Mouse (Mus musculus) lung, postnatal 0 days (tissue): ENCODE results near the gene E130114P18Rik.

Experiments
- CTCF ChIP-seq: IDR thresholded peaks from 2 replicates; pipeline ENCODE4 v1.5.1; 2016; ENCODE audit warnings: antibody characterized with exemption, mild to moderate bottlenecking
- EP300 ChIP-seq: IDR thresholded peaks from 2 replicates; pipeline ENCODE4 v1.6.1; 2016; ENCODE audit warnings: antibody characterized with exemption, mild to moderate bottlenecking, control low read depth

- TF ChIP-seq CTCF (no peak), EP300 (no peak)
Measured at GRCm38 (mm10) chr4:97729999-97730398, 47.9 kb downstream of the E130114P18Rik start.
